ENCODE assay signal across 13 mouse cellular contexts in genomic region chr14:25270227-25270876, GRCm38 (mm10).
A peak's percentile ranks its signal among the peaks of the same experiment; 100 is the strongest.
DNase-seq lines count a peak whose midpoint lies in the region; ATAC-seq and TF ChIP-seq lines count a peak whose summit lies in the region.
"Had no signal": no experiment of that assay in that cellular context is flagged by ENCODE, and none has a peak within 500 bp of the region (broad histone marks: within the 10 kb centered on the region; RNA-seq: fewer than 3 reads in every experiment).

No protein-coding gene starts in this region.

- H3K4me3 ChIP-seq in forebrain, embryonic 16.5 days (replicated peaks; ENCODE audit: low read length): no peak overlapping the region
- no peak overlapping the region for H3K4me3 ChIP-seq in lung, embryonic 15.5 days
- no peak overlapping the region for H3K4me3 ChIP-seq in midbrain, embryonic 16.5 days (ENCODE audit: low read depth, low read length)
- no peak overlapping the region for H3K4me3 ChIP-seq in intestine, postnatal 0 days (ENCODE audit: low read depth, low read length)
- H3K4me3 ChIP-seq: embryonic facial prominence, embryonic 15.5 days; limb, embryonic 13.5 days had no signal

- H3K27ac ChIP-seq in forebrain, embryonic 16.5 days (ENCODE audit: low read length): no peak overlapping the region
- peak overlapping the region; percentile 75 for H3K27ac ChIP-seq in lung, embryonic 15.5 days
- peak overlapping the region; percentile 12; the same call in 1 of the 2 replicates for H3K27ac ChIP-seq in midbrain, embryonic 16.5 days (ENCODE audit: low read length)
- no peak overlapping the region for H3K27ac ChIP-seq in intestine, postnatal 0 days (ENCODE audit: low read depth, low read length)
- H3K27ac ChIP-seq: embryonic facial prominence, embryonic 15.5 days; limb, embryonic 13.5 days had no signal

- ATAC-seq in forebrain, embryonic 16.5 days: peak; percentile 77
- peak; percentile 52 for ATAC-seq in lung, embryonic 15.5 days (ENCODE audit: borderline replicate concordance, extremely low read depth, low FRiP score, low TSS enrichment)
- ATAC-seq in midbrain, embryonic 16.5 days: peak; percentile 69
- ATAC-seq in intestine, postnatal 0 days: no peak

- H3K9me3 ChIP-seq in forebrain, embryonic 16.5 days (ENCODE audit: control insufficient read depth, low read length): no peaks in the 10 kb centered on the region
- H3K9me3 ChIP-seq in lung, embryonic 15.5 days: no peaks in the 10 kb centered on the region
- no peaks in the 10 kb centered on the region for H3K9me3 ChIP-seq in midbrain, embryonic 16.5 days (replicated peaks; ENCODE audit: control insufficient read depth, low read length, poor library complexity, severe bottlenecking)
- H3K9me3 ChIP-seq in intestine, postnatal 0 days (ENCODE audit: control insufficient read depth): no peaks in the 10 kb centered on the region
- H3K9me3 ChIP-seq: embryonic facial prominence, embryonic 15.5 days; limb, embryonic 13.5 days had no signal

- no peak overlapping the region for H3K9ac ChIP-seq in forebrain, embryonic 16.5 days (replicated peaks; ENCODE audit: low read depth, low read length)
- no peak overlapping the region for H3K9ac ChIP-seq in lung, embryonic 15.5 days
- H3K9ac ChIP-seq in midbrain, embryonic 16.5 days (ENCODE audit: low read depth, low read length): no peak overlapping the region
- no peak overlapping the region for H3K9ac ChIP-seq in intestine, postnatal 0 days (ENCODE audit: low read depth, low read length)
- H3K9ac ChIP-seq: embryonic facial prominence, embryonic 15.5 days; limb, embryonic 13.5 days had no signal

- no peak overlapping the region for H3K4me2 ChIP-seq in forebrain, embryonic 16.5 days (ENCODE audit: low read length)
- H3K4me2 ChIP-seq in lung, embryonic 15.5 days: peak overlapping the region; percentile 22; the same call in 1 of the 2 replicates
- H3K4me2 ChIP-seq in midbrain, embryonic 16.5 days (ENCODE audit: low read length): no peak overlapping the region
- H3K4me2 ChIP-seq in intestine, postnatal 0 days (replicated peaks; ENCODE audit: low read depth): no peak overlapping the region
- H3K4me2 ChIP-seq: embryonic facial prominence, embryonic 15.5 days; limb, embryonic 13.5 days had no signal

- 7% methylated on average over 11 of the region's 11 CpGs for WGBS in forebrain, embryonic 16.5 days
- WGBS in lung, embryonic 15.5 days: 41% methylated on average over 11 of the region's 11 CpGs
- 18% methylated on average over 11 of the region's 11 CpGs for whole genome bisulfite sequencing in midbrain, embryonic 16.5 days
- WGBS in intestine, postnatal 0 days: 56% methylated on average over 11 of the region's 11 CpGs

- DNase-seq in embryo, embryonic 11 days: peak; percentile 37
- DNase-seq in layer of hippocampus, adult 9-11 months: no peak
- DNase-seq in kidney, adult 11 months: no peak
- DNase-seq in adrenal gland, adult 8-10 months: no peak
- DNase-seq: gastrocnemius, postnatal 36 days; heart, postnatal 36 days; thymus, postnatal 14 days had no signal

- peaks cover 20% of the 10 kb centered on the region for H3K4me1 ChIP-seq in forebrain, embryonic 16.5 days (replicated peaks; ENCODE audit: control insufficient read depth, insufficient read depth, low read length)
- peaks cover 35% of the 10 kb centered on the region for H3K4me1 ChIP-seq in lung, embryonic 15.5 days
- H3K4me1 ChIP-seq in midbrain, embryonic 16.5 days (ENCODE audit: control insufficient read depth, insufficient read depth, low read length): peaks cover 8% of the 10 kb centered on the region
- no peaks in the 10 kb centered on the region for H3K4me1 ChIP-seq in intestine, postnatal 0 days (replicated peaks; ENCODE audit: control insufficient read depth, insufficient read depth, low read length)

- H3K27me3 ChIP-seq in forebrain, embryonic 16.5 days (replicated peaks; ENCODE audit: control insufficient read depth, insufficient read depth, low read length): no peaks in the 10 kb centered on the region
- H3K27me3 ChIP-seq in lung, embryonic 15.5 days: no peaks in the 10 kb centered on the region
- no peaks in the 10 kb centered on the region for H3K27me3 ChIP-seq in midbrain, embryonic 16.5 days (ENCODE audit: control insufficient read depth, insufficient read depth, low read depth, low read length)
- no peaks in the 10 kb centered on the region for H3K27me3 ChIP-seq in intestine, postnatal 0 days (replicated peaks; ENCODE audit: control insufficient read depth, insufficient read depth, low read length)
- H3K27me3 ChIP-seq: embryonic facial prominence, embryonic 15.5 days; limb, embryonic 13.5 days had no signal

- no peak for TF ChIP-seq CTCF in intestine, postnatal 0 days (IDR thresholded peaks at IDR 0.05; ENCODE audit: low read depth)

- H3K36me3 ChIP-seq in forebrain, embryonic 16.5 days (ENCODE audit: control insufficient read depth, insufficient read depth): no peaks in the 10 kb centered on the region
- H3K36me3 ChIP-seq in lung, embryonic 15.5 days: no peaks in the 10 kb centered on the region
- no peaks in the 10 kb centered on the region for H3K36me3 ChIP-seq in midbrain, embryonic 16.5 days (ENCODE audit: control insufficient read depth, insufficient read depth, low read length)
- no peaks in the 10 kb centered on the region for H3K36me3 ChIP-seq in intestine, postnatal 0 days (ENCODE audit: control insufficient read depth, insufficient read depth)
- H3K36me3 ChIP-seq: embryonic facial prominence, embryonic 15.5 days; limb, embryonic 13.5 days had no signal

Comparison
In these comparisons a context has a peak if more than half of its experiments do, and no peak if none do; other contexts are left out.
1. H3K27ac ChIP-seq: peak in lung, embryonic 15.5 days (single experiment) and midbrain, embryonic 16.5 days (single experiment); none in forebrain, embryonic 16.5 days (single experiment) and intestine, postnatal 0 days (single experiment).